Mouse (Mus musculus): ENCODE results near the gene Cdk8. TPM values are rescaled to one million over a fixed set of nuclear protein-coding genes. Genes with fewer than 3 reads are reported as not detected.

Gene Cdk8
- total RNA-seq, 2 experiments from 2014 or later = 56.0 to 57.1 TPM

Other genes starting within 250 kb of the Cdk8 start
- not detected for gene Cyp3a25, start 221.6 kb upstream of the Cdk8 start, total RNA-seq (2021)
- not detected for gene Cyp3a59, start 152.0 kb upstream of the Cdk8 start, total RNA-seq (2021)
- gene Gm5565, start 70.7 kb upstream of the Cdk8 start, total RNA-seq (2021) = not detected
- not detected for gene Gm6309, start 60.5 kb upstream of the Cdk8 start, total RNA-seq (2021)
- 1 to 10 TPM in 1 of 2 experiments, not detected in 1; 1.1 TPM for gene 1700001J03Rik, start 45.9 kb upstream of the Cdk8 start, total RNA-seq (2021)
- 10 to 100 TPM; 22.8 to 24.1 TPM for gene Rnf6, start 9.7 kb upstream of the Cdk8 start, total RNA-seq (2021)
- gene Wasf3, start 153.8 kb downstream of the Cdk8 start, total RNA-seq (2021) = 10 to 100 TPM; 64.9 to 66.0 TPM

Measured in left cerebral cortex, postnatal 4 days (tissue).